Mouse (Mus musculus): ENCODE measurements around the gene Lat.

DNA sequence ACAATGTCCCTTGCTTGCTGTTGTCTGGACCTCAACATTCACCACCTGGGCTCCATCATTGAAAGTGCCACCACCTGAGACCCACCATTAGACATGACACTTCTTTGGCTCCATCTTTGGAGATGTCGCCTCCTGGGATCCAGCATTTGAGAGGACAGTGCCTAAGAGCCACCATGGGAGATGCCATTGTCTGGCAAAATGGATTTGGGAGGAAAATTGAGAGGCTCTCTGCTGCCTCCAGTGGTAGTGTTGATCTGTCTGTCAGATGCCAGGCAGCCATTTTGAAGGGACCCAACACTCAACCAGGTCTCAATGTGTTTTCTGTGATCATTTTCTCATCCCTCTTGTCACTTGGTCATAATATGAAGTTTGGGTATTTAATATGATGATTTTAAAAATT lies 33.8 kb downstream of the Lat start:
- no peak for TF ChIP-seq POLR2A (IDR thresholded peaks at IDR 0.05; ENCODE audit: control insufficient read depth, low read depth, low read length)
- peak; percentile 7; the same call in 1 of the 2 replicates for TF ChIP-seq CTCF (IDR thresholded peaks at IDR 0.05; ENCODE audit: control insufficient read depth, insufficient read depth, insufficient replicate concordance, low read depth, low read length)
